9 mouse cellular contexts compared by ENCODE assay signal in the genomic region with DNA sequence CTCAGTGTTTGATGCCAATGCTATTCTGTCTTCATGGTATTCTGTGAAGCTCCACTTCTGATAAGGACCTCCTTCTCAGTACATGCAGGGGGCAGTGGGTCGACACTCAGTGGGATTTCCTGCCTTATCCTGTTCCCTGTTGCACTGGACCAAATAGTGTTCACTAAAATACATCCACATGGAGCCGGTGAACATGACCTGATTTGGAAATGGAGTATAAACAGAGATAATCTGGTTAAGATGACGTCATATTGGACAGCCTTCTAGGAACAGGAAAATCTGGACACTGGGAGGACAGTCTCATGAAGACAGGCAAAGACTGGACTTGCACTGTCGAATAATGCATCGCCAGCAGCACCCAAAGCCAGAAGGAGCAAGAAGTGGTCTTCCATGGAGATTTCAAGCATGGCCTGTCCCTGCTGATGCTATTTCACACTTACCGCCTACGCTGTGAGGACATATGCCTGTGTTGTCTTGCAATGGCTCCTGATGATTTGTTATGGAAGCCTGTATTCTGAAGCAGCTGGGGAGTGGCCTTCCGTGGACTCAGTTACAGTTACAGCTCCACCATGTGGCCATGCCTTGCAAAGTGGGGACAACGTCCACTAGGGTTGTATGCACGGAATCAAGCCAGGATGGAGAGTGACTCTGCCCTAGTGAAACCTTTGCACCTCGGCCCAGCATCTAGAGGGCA. TPM values are rescaled to one million over a fixed set of nuclear protein-coding genes. Genes with fewer than 3 reads are reported as not detected.
DNase-seq lines count a peak whose midpoint lies in the region; ATAC-seq lines count a peak whose summit lies in the region.
"Had no signal": no experiment of that assay in that cellular context is flagged by ENCODE, and none has a peak within 500 bp of the region (broad histone marks: within the 10 kb centered on the region; RNA-seq: fewer than 3 reads in every experiment).

No protein-coding gene starts in this region.

- H3K4me3 ChIP-seq in neural tube, embryonic 13.5 days, result no peak overlapping the region
- H3K4me3 ChIP-seq in hindbrain, embryonic 11.5 days (ENCODE audit: low read depth, low read length), result no peak overlapping the region
- no peak overlapping the region for H3K4me3 ChIP-seq in stomach, embryonic 15.5 days (replicated peaks)
- H3K4me3 ChIP-seq: limb, embryonic 13.5 days had no signal

- DNase-seq in neural tube, embryonic 10.5 days (ENCODE audit: extremely low spot score, low spot score), result no peak
- peak; percentile 60 for DNase-seq in adrenal gland, adult 2 months
- DNase-seq in embryo, embryonic 9.5 days (ENCODE audit: extremely low spot score), result peak; percentile 19
- peak; percentile 64 for DNase-seq in hindbrain, embryonic 11.5 days (ENCODE audit: low spot score)
- peak; percentile 51 for DNase-seq in left cerebral cortex, adult 11 months (ENCODE audit: low spot score)
- DNase-seq in lung, postnatal 36 days, result peak; percentile 82

- H3K4me2 ChIP-seq in neural tube, embryonic 13.5 days, result no peak overlapping the region
- H3K4me2 ChIP-seq in hindbrain, embryonic 11.5 days (replicated peaks; ENCODE audit: low read depth, low read length), result no peak overlapping the region
- H3K4me2 ChIP-seq in stomach, embryonic 15.5 days, result no peak overlapping the region
- H3K4me2 ChIP-seq: limb, embryonic 13.5 days had no signal

- 0 out of 2 replicates have a peak, but pooled peaks have one; percentile 53 for ATAC-seq in neural tube, embryonic 13.5 days (ENCODE audit: low read depth)
- ATAC-seq in hindbrain, embryonic 11.5 days (ENCODE audit: low FRiP score), result no peak
- ATAC-seq in stomach, embryonic 15.5 days (ENCODE audit: insufficient read depth, low FRiP score, low read depth), result 0 out of 2 replicates have a peak, but pooled peaks have one; percentile 29

- H3K27ac ChIP-seq in neural tube, embryonic 13.5 days (replicated peaks), result no peak overlapping the region
- H3K27ac ChIP-seq in hindbrain, embryonic 11.5 days (ENCODE audit: low read depth, low read length), result no peak overlapping the region
- H3K27ac ChIP-seq in stomach, embryonic 15.5 days, result no peak overlapping the region
- H3K27ac ChIP-seq: limb, embryonic 13.5 days had no signal

- no peaks in the 10 kb centered on the region for H3K27me3 ChIP-seq in neural tube, embryonic 13.5 days
- no peaks in the 10 kb centered on the region for H3K27me3 ChIP-seq in hindbrain, embryonic 11.5 days (ENCODE audit: control insufficient read depth, insufficient read depth, low read length)
- no peaks in the 10 kb centered on the region for H3K27me3 ChIP-seq in stomach, embryonic 15.5 days (replicated peaks)
- H3K27me3 ChIP-seq: limb, embryonic 13.5 days had no signal

- no peaks in the 10 kb centered on the region for H3K4me1 ChIP-seq in neural tube, embryonic 13.5 days (replicated peaks)
- H3K4me1 ChIP-seq in hindbrain, embryonic 11.5 days (replicated peaks; ENCODE audit: control insufficient read depth, insufficient read depth, low read length), result no peaks in the 10 kb centered on the region
- no peaks in the 10 kb centered on the region for H3K4me1 ChIP-seq in stomach, embryonic 15.5 days
- H3K4me1 ChIP-seq: limb, embryonic 13.5 days had no signal

- H3K36me3 ChIP-seq in neural tube, embryonic 13.5 days, result peaks cover 65% of the 10 kb centered on the region
- peaks cover 13% of the 10 kb centered on the region for H3K36me3 ChIP-seq in hindbrain, embryonic 11.5 days (ENCODE audit: control insufficient read depth, insufficient read depth, low read length)
- peaks cover 36% of the 10 kb centered on the region for H3K36me3 ChIP-seq in stomach, embryonic 15.5 days

- H3K9ac ChIP-seq in neural tube, embryonic 13.5 days, result no peak overlapping the region
- no peak overlapping the region for H3K9ac ChIP-seq in hindbrain, embryonic 11.5 days (ENCODE audit: low read depth, low read length)
- H3K9ac ChIP-seq in stomach, embryonic 15.5 days, result no peak overlapping the region
- H3K9ac ChIP-seq: limb, embryonic 13.5 days had no signal

- no peaks in the 10 kb centered on the region for H3K9me3 ChIP-seq in neural tube, embryonic 13.5 days
- no peaks in the 10 kb centered on the region for H3K9me3 ChIP-seq in hindbrain, embryonic 11.5 days (ENCODE audit: control insufficient read depth, low read length)
- H3K9me3 ChIP-seq in stomach, embryonic 15.5 days, result no peaks in the 10 kb centered on the region
- H3K9me3 ChIP-seq: limb, embryonic 13.5 days had no signal

- WGBS in neural tube, embryonic 13.5 days, result 70% methylated on average over 11 of the region's 11 CpGs
- WGBS in hindbrain, embryonic 11.5 days, result 69% methylated on average over 11 of the region's 11 CpGs
- WGBS in stomach, embryonic 15.5 days, result 56% methylated on average over 11 of the region's 11 CpGs

RNA-seq across cellular contexts. Expression of a gene that starts 10.9 kb away (rescaled TPM):
- 63.3 and 66.3 TPM in 2 replicates for polyA plus RNA-seq in neural tube, embryonic 13.5 days (2015; fragmentation: Nextera tagmentation; extraction: Ambion mirVana)
- total RNA-seq in adrenal gland, adult 2 months (2021), result 100 to 1,000 TPM in 1 of 2 experiments, 10 to 100 TPM in 1; 99.0 to 141 TPM
- polyA plus RNA-seq in adrenal gland, adult 2 months (2012; rRNA removed), result 188 and 195 TPM in 2 replicates
- polyA plus RNA-seq in hindbrain, embryonic 11.5 days (2014; fragmentation: Nextera tagmentation; extraction: Ambion mirVana), result 60.8 and 61.0 TPM in 2 replicates
- polyA plus RNA-seq in stomach, embryonic 15.5 days (2015; fragmentation: Nextera tagmentation; extraction: Ambion mirVana), result 144 and 158 TPM in 2 replicates

RNA-seq across cellular contexts. Expression of a gene that starts 37.0 kb away (rescaled TPM):
- 0.18 and 0.32 TPM in 2 replicates for polyA plus RNA-seq in neural tube, embryonic 13.5 days (2015; fragmentation: Nextera tagmentation; extraction: Ambion mirVana)
- 1 to 10 TPM; 5.2 to 7.9 TPM for total RNA-seq in adrenal gland, adult 2 months (2021)
- 6.2 and 7.5 TPM in 2 replicates for polyA plus RNA-seq in adrenal gland, adult 2 months (2012; rRNA removed)
- 0.23 TPM in 1 of 2 replicates, not detected in the other for polyA plus RNA-seq in hindbrain, embryonic 11.5 days (2014; fragmentation: Nextera tagmentation; extraction: Ambion mirVana)
- 0.51 and 0.54 TPM in 2 replicates for polyA plus RNA-seq in stomach, embryonic 15.5 days (2015; fragmentation: Nextera tagmentation; extraction: Ambion mirVana)
